Mouse (Mus musculus) embryo, embryonic 11.5 days (tissue): ENCODE results near the gene Ccdc155.
"Not testable (repeated sequence)": the region's sequence is repeated elsewhere in the genome, so short reads cannot be mapped to it uniquely, and the experiment has no call there.

ENCODE experiments used
- DNase-seq: peaks from one replicate; pipeline ENCODE4 v3.0.0-alpha.2; 2012; ENCODE audit warnings: low read depth, low spot score

Ccdc155 gene

DNA sequence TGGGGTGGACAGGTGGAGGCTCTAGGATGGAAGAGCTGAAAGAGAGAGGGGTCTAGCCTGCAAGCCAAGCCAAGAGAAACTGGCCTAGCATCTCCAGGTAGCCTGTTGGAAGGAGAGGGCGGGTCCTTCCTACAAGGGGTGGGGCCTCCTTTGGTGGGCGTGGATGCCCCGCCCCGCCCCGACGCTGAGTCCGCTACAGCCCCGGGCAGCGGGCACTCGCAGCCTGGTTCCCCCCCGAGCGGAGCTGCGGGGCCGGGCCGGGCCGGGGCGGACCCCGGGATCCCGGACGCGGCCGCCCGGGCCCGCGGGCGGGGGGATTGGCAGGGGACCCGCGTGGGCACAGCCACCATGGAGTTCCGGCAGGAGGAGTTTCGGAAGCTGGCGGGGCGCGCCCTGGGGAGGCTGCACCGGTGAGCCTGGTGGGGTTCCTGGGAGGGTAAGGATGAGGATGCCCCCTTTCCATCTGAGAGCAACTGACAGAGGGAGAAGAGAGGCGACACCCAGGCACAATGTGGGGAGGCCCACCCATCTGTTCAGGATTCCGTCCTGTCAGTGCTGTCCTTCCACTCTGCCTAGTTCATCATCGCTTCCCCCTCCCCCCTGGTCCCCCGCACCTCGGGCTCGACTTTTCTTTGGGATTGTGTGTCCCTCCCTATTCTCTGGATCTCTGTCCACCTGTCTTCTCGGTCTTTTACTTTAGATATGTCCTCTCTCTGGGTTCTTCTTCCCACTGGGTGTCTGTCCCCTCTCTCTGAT is 40.8 kb downstream of the Ccdc155 start, which contains the start of gene Slc17a7:
Slc17a7 (plus strand) TSS at position 215 of the 756 bp plus-strand sequence.
- no peak for DNase-seq

DNA sequence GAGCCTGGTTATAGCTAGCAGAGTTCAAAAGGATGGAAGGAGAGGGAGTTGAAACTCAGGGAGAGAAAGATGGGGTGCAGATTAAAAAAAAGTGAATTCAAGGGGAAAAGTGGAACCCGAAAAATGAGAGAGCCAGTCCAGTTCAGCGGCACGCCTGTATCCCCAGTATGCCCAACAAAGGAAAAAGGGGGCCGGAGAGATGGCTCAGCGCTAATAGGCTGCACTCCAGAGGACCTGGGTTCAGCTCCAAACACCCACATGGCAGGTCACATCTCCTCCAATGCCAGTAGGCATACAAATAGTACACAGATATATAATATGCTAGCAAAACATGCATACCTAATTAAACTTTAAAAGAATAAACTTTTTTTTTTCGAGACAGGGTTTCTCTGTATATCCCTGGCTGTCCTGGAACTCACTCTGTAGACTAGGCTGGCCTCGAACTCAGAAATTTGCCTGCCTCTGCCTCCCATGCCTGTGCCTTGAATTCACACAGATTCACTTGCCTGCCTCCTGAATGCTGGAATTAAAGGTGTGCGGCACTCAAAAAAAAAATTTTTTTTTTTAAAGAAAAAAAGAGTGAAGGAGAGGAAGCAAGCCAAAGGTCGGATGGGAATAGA is 41.6 kb downstream of the Ccdc155 start:
- DNase-seq: no peak

DNA sequence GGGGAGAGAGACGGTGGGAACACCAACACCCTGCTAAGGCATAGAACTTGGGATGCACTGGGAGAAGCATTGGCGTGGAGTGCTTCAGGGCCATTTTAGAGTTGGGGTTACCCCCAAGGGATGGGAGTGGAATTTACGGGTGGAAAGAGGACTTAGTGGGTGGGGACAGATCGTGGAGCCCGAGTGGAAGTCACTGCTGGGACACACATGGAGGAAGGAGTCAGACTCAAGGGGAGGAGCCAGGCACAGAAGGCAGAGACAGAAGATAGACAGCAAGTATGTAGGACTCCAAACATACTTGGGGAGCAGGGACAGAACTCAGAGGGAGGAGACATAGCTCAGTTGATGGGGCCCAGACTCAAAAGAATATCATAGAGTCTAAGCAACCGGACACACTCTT is 42.1 kb downstream of the Ccdc155 start:
- no peak for DNase-seq

DNA sequence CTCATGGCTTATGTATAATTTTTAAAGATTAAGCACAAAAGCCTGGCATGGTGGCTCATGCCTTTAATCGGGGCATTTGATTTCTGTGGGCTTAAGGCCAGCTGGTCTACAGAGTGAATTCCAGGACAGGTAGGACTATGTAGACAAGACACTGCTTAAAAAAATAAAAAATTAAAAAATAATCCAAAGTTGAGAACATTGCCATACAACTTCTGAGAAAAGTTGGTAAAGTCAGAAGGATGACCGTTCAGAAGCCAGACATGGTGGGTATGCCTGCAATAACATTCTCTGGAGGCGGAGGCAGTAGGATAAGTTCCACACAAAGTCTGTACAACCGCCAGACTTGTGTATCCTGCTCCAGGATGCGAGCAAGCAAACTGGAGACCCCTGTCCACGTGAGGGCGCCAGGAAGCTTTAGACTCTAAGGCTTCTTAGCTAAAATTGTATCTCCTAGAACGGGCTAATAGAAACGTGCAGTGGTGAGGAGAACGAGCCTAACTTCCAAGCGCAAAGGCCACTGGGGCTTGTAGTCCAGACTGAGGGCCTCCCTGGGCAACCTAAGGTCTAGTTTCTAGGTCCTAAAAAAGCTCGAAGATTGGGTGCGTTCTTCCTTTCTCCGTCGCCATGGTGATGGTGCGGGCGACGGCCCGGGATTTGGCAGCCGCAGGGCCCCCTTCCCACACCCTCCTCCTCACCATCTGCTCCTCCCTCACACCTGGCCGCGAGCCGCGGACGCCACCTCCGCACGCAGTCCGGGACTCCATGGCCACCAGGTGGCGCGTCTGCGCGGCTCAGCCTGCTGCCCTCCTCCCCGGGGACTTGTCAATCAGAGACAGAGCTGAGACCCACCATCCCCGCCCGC is 42.8 kb downstream of the Ccdc155 start:
- peak; percentile 77 for DNase-seq

DNA sequence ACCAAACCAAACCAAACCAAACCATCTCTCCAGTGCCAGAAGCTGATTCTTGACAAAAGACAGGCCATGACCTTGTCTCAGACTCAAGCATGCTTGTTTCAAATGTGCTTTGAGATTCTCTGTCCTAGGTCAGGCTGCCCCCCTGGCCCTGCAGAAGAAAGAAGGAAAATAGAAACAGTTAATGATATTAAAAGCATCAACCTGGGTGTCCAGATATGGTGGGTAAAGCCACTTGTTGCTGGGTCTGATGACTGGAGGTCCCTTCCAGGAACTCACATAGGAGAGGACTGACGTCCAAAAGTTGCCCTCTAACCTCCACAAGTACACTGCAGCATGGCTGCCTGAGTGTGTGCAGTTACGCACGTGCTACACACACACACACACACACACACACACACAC is 43.8 kb downstream of the Ccdc155 start:
- no peak for DNase-seq

DNA sequence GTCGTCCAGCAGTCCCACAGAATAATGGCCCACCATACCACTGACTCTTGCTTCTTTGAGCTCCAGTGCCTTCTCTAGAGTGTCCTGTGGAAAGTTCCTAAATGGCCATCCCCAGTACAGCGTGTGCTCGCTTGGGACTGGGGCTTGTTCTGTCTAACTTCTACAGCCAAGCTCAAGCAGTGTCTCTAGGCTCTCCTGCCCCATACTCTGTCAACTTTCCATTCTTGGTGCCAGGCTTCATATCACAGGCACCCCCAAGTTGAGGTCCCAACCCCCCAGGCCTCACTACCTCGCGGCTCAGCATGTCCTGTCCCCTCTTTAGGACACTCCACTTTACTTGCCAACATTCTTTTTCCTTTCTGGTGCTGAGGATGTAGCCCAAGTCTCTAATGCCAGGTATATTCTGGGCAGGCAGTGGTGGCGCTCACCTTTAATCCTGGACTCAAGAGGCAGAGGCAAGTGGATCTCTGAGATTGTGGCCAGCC is 44.3 kb downstream of the Ccdc155 start:
- no peak for DNase-seq

DNA sequence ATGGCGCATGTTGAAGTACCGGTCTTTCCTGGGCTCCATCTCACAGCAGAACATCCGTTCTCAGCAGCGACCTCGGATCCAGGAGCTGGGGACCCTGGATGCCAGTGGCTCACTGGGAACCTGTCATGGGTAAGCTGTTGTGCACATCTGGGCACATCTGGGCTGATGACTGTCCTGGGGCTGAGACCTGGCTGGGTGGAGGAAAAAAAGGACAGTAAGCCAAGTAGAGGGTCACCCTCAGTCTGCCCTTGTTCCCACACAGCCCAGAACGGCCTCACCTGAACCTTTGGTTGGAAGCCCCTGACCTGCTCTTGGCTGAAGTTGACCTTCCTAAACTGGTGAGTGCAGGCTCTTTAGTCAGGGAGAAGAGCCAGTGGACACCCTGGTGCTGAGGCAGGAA is 45.7 kb downstream of the Ccdc155 start:
- no peak for DNase-seq

DNA sequence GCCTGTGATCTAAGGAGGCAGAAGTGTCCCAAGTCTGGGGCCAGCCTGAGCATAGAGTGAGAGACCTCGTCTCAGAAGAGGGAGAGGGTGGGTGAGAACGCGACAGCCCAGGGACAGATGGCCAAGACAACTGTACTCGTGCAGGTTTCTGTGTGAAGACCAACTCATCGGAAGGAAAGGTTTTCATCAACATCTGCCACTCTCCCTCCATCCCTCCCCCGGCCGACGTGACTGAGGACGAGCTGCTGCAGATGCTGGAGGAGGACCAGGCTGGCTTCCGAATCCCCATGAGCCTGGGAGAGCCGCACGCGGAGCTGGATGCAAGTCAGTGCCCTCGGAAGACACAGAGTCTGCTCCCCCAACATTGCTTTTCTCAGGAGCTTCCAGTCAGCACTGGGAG is 47.2 kb downstream of the Ccdc155 start:
- DNase-seq: no peak

DNA sequence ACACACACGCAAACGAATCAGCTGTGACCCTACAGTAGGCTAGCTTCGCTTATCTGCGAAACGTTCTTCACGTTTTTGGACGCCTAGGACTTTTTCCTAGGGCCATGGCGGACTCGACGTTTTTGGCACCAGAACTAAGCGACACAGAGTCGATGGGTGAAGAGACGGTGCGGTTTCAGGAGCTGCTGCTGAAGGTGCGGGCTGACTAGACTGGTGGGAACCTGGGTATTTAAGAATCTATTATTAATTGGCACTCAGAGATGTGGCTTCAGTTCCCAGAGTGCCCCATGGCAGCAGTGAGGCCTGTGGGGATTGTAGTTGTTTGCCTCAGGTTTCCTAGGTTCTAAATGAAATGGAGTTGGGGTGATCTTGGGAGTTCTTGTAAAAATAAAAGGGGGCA is 48.5 kb downstream of the Ccdc155 start:
- no peak for DNase-seq

DNA sequence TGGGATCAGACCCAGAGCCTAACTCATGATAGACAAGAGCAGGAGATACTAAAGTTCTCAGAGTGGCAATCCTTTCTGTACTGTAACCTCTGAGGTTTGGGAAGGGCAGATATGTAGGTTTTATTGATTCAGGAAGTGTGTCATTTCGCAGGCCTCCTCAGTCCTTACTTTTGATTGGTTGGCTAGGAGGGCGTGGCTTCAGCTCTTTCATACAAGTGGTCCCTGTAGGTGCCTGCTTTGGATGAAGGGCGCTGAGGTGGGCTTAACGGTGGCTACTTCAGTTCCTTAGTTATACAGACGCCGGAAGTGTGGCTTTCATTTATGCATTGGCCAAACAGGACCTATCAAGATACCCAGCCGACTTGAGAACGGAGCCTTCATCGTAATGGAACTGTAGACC is 49.1 kb downstream of the Ccdc155 start:
- no peak for DNase-seq

DNA sequence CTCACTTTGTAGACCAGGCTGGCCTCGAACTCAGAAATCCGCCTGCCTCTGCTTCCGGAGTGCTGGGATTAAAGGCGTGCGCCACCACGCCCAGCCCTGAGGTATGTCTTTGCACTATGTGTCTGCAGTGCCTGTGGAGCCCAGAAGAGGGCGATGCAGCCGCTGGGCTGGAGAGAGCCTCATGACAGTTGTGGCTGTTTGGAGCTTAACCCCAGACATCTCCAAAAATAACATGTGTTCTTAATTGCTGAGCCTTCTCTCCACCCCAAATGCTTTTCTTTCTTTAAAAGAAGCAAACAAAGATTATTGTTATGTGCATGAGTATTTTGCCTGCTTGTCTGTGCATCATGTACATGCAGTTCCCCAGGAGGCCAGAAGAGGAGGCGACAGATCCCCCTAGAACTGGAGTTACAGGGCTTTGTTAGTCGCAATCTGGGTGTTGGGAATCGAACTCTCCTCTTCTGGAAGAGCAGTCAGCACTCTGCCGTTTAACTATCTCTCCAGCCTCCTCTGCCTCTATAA is 49.6 kb downstream of the Ccdc155 start:
- DNase-seq: no peak

DNA sequence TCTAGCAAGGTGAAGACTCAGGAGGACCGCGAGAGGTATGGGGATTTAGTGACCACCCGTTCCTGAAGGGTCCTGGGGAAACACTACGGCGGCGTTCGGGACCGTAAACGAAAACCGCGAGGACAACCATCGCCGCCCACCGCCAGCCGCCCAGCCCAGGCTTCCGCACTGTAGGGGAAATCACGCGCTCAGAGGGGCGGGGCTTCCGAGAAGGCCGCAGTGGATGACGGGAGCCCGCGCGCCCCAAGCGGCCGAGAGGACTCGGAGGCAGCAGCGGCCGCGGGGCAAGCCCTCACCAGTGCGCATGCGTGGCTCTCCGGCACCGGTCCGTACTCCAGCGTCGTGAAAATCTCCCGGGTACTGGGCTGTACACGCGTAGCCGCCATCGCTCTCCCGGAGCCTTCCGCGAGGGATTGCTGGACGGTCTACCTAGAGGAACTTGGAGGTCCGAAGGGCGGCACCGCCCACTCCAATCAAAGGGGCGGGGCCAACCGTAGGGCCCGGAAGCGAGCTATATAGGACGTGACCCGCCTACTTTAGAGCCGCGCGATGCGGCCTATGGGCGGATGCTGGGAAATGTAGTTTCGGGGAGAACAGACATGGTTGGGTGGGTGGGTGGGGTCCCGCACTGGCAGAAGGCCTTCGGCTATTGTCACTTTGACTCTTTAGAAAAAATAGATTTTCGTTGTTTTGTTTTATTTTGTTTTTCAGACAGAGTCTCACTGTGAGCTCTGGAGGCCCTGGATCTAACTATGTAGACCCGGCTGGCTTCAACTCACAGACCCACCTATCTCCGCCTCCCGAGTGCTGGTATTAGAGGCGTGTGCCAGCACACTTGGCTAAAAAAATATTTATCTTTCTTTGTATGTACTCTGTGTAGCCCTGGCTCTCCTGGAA is 50.3 kb downstream of the Ccdc155 start, which contains the start of the genes Pih1d1 and Aldh16a1:
Pih1d1 (plus strand) TSS at position 208 of the 897 bp plus-strand sequence.
Aldh16a1 (minus strand) TSS at position 489 of the 897 bp plus-strand sequence.
- peak; percentile 91 for DNase-seq

DNA sequence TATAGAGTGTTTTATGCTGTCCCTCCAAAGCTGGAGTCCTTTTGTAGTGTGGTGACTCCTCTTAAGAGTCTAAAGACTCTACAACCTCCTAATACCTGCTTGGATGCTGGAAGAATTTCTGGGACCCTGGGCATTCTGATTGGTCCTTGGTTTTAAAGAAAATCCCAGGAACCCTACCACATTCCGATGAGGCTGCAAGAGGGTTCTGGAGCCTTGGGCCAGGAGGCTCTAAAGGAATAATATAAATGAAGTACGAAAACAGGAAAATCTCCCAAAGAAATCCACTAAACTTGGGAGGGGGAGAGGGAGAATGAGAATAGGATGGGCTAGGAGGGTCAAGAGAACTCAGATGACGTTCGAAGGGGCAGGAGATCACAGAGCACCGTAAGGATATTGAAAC is 51.1 kb downstream of the Ccdc155 start:
- no peak for DNase-seq

DNA sequence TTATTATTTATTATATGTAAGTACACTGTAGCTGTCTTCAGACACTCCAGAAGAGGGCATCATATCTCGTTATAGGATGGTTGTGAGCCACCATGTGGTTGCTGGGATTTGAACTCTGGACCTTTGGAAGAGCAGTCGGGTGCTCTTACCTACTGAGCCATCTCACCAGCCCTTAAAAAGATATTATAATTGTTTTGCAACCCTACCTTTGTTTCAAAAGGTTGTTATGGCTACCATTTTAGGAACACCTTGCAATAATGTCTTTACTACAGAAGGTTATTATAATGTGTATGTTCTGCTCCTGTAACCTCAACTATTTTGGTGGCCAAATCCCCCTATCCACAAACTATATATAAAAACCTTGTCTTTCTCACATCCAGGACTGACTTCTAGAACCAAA is 51.6 kb downstream of the Ccdc155 start:
- DNase-seq: not testable (repeated sequence)

DNA sequence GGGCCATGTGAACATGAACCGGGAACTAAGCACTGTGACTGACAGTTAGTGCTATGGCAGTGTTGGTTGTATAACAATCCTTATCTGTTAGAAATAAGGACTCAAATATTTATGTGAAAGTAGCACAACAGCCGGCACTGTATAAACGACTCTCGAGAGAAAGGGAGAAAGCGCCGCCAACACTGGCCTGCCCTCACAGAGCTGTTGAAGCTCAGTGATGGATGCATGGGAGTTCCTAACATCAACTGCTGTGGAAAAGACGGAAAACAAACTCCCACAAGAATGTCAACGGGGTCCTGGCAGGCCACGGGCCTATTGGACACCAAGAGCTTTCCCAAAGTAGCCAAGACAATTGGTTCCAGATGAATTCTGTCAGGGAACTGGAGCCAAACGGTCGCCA is 53.4 kb downstream of the Ccdc155 start:
- no peak for DNase-seq

DNA sequence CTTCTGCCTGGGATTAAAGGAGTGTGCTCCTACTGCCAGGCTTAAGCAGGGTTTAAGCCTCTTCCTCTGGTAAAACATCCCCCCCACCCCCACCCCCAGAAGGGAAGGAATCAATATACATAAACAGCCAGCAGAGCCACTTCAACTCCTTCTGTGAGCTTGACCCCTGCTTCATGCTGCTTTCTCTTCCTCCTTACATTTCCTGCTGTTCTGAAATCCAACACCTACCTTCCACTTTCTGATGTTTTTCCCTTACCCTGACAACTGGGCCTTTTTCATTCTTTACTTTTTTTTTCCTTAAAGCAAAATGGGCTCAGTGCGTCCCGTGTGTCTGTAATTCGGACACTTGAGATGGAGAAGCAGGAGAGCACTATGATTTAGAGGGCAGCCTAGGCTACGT is 54.4 kb downstream of the Ccdc155 start:
- no peak for DNase-seq

DNA sequence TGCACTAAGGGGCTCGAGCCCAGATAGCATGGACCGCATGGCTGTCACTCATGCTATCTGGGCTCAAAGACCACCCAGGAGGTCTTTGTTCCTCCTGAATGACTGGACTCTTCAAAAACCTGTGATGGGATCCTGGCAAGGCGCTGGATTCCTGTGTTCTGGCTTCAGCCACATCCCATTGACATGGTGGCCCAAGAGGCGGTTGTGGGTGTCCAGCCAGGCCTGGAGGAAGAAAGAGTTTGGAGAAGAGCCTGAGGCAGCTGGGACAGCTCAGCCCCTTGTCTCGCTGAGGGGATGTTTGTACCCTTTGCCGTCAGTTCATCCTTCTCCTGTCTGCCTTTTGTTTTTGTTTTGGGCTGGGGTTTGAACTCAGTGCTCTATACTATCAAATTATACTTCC is 55.1 kb downstream of the Ccdc155 start:
- no peak for DNase-seq

DNA sequence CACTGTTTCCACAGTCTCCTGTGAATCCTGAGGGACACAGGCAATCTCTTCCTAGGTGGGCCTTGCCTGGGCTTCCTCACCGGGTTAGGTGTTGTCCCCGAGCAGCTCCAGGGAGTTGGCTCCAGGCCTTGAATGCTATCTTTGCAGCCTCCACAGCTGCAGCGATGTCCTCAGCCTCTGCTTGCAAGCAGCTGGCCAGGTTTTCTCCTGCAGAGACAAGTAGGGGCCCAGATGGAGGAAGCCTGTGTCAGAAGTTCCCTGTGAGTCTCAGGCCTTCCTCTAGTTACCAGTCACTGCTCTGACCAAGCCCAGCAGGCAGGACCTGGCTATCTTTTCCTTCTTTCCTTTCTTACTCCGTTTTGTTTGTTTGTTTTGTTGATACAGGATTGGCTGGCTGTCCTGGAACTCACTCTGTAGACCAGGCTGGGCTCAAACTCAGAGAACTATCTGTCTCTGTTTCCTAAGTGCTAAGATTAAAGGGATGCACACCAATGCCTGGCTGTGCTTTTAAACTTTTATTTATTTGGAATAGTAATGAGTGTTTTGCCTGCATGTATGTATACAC is 56.1 kb downstream of the Ccdc155 start:
- no peak for DNase-seq

DNA sequence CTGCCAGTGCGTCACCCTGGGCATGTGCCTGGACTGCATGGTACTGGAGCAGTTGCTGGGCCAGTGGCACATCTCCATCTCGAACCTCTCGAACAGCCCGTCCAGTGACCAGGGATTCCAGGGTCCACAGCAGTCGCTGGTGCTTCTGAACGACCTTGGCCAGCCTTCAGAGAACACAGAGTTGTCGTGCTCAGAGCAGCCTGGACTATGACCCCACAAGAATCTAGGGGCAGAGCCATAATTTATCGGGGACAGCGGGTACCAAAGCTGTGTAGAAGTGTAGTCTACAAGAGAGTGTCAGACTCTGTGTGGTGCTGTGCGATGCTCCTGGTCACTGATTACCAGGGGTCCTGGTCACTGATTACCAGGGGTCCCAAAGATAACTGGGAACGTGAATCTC is 56.8 kb downstream of the Ccdc155 start:
- no peak for DNase-seq

DNA sequence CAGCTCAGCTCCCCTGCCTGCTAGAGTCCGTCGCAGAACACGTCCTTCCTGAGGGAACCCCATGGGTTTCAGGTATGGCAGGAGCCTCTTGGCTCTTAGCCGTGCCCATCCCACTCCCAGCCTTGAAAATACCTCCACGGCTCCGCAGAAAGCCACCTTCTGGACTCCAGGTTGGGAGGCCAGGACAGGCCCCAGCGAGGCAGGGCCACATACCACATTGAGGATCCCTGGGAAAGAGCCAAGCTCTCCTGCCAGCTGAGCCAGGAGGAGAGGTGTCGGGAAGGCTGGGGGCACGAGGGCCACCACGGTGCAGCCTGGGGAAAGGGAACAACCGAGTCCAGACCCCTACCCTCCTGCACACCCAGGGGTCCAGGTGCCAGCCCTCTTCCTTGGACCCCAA is 57.4 kb downstream of the Ccdc155 start:
- DNase-seq: no peak

DNA sequence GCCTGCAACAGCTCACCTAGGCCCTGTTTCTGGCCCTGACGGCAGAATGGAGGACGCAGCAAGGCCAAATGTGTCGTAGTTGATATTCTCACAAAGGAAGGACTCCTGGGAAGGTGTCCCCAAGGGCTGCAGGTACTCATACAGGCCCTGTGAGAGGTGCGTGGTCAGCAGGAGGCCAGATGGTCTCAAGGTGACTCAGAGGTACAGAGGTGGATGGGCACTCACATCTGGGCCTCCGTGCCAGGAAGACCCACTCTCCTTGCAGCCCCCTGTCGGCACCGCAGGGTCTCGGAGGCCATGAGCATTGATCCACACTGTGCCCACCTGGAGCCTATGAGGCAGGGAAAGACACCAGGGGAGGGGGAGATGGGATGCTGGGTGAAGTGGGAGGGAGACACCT is 59.2 kb downstream of the Ccdc155 start:
- no peak for DNase-seq
